Mouse (Mus musculus) stomach, embryonic 16.5 days (tissue): ENCODE results near the gene Atxn3. TPM values are rescaled to one million over a fixed set of nuclear protein-coding genes. Genes with fewer than 3 reads are reported as not detected.

ENCODE experiments used
- ATAC-seq: fragments of 200-750 bp; cut with Nextera tagmentation; 2 replicates; pipeline ENCODE4 v1.8.0; 2017; ENCODE audit warnings: moderate number of reproducible peaks, moderate TSS enrichment; ENCODE audit not compliant: insufficient read depth, low FRiP score
- H3K27ac ChIP-seq: fragments of 300-500 bp; sonication (generic); 2 replicates; pipeline ENCODE4 v1.5.1; 2014; ENCODE audit warnings: low read length
- H3K27me3 ChIP-seq: fragments of 300-500 bp; sonication (generic); 2 replicates; pipeline ENCODE4 v1.6.1; 2014; ENCODE audit warnings: low read length, control low read depth, mixed read lengths; ENCODE audit not compliant: control insufficient read depth, insufficient read depth
- H3K36me3 ChIP-seq: fragments of 300-500 bp; sonication (generic); 2 replicates; pipeline ENCODE4 v1.6.1; 2014; ENCODE audit warnings: low read length; ENCODE audit not compliant: control insufficient read depth, insufficient read depth
- H3K4me1 ChIP-seq: fragments of 300-500 bp; sonication (generic); 2 replicates; pipeline ENCODE4 v1.6.1; 2014; ENCODE audit warnings: low read length, control low read depth, mixed read lengths; ENCODE audit not compliant: control insufficient read depth, insufficient read depth
- H3K4me2 ChIP-seq: fragments of 300-500 bp; sonication (generic); 2 replicates; pipeline ENCODE4 v1.6.1; 2014; ENCODE audit warnings: low read depth, low read length, mixed read lengths
- H3K4me3 ChIP-seq: fragments of 300-500 bp; sonication (generic); replicated peaks from 2 replicates; pipeline ENCODE4 v1.5.1; 2014; ENCODE audit warnings: mild to moderate bottlenecking, low read length
- H3K9ac ChIP-seq: fragments of 300-500 bp; sonication (generic); 2 replicates; pipeline ENCODE4 v1.6.1; 2014; ENCODE audit warnings: low read length
- H3K9me3 ChIP-seq: fragments of 300-500 bp; sonication (generic); replicated peaks from 2 replicates; pipeline ENCODE4 v1.6.1; 2016; ENCODE audit warnings: low read length, control low read depth; ENCODE audit not compliant: control insufficient read depth
- WGBS: fragments of 180-500 bp; shearing (Covaris S2); extraction: QIAGEN DNeasy Blood & Tissue Kit; methylation state at CpG from one replicate; pipeline ENCODE4 v1.1.7; 2014; 5-methylcytosine and 5-hydroxymethylcytosine counted together
- polyA plus RNA-seq: library from polyadenylated mRNA; unstranded; fragments of >200 nt; fragmentation: Nextera tagmentation; extraction: Ambion mirVana; gene quantifications from 2 replicates; pipeline ENCODE4 v1.2.1, GENCODE M21; 2015

The Atxn3 gene
- polyA plus RNA-seq, 1 experiment from 2014 or later: 14.9 TPM

DNA sequence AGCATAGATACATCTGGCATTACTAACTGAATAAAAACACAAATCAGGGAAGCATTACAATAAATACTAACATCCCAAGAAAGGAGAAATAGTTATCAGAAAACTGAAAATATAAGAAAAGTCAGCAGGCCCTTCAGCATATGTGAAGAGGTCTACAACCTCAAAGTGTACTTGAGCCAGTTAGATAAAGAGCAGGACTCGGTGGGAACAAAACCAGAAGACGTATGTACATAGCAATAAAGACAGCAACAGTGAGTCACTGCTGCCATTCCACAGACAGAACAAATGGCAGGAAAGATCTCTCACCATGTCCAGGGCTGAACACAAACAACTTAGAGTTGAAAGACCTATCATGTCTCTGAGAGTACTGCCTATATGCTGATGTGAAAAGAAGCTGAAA lies 69.7 kb downstream of the Atxn3 start:
- Histone ChIP-seq H3K36me3 (peaks cover 13% of the 10 kb centered on the region; the same call in 1 of the 2 replicates), H3K4me3 (no peak overlapping the region), H3K27me3 (no peaks in the 10 kb centered on the region), H3K4me1 (no peaks in the 10 kb centered on the region), H3K9me3 (no peaks in the 10 kb centered on the region), H3K27ac (no peak overlapping the region), H3K9ac (no peak overlapping the region), H3K4me2 (no peak overlapping the region)
- no peak for ATAC-seq
- 77% methylated on average over 2 of the region's 2 CpGs for WGBS

GRCm38 (mm10) chr12:101884926-101885325 lies 73.1 kb downstream of the Atxn3 start:
- ATAC-seq: no peak
- Histone ChIP-seq H3K27ac (no peak overlapping the region), H3K27me3 (no peaks in the 10 kb centered on the region), H3K4me1 (no peaks in the 10 kb centered on the region), H3K9me3 (no peaks in the 10 kb centered on the region), H3K4me2 (no peak overlapping the region), H3K4me3 (no peak overlapping the region), H3K36me3 (peaks cover 9% of the 10 kb centered on the region; the same call in 1 of the 2 replicates), H3K9ac (no peak overlapping the region)
- 91% methylated on average over 7 of the region's 7 CpGs for WGBS

DNA sequence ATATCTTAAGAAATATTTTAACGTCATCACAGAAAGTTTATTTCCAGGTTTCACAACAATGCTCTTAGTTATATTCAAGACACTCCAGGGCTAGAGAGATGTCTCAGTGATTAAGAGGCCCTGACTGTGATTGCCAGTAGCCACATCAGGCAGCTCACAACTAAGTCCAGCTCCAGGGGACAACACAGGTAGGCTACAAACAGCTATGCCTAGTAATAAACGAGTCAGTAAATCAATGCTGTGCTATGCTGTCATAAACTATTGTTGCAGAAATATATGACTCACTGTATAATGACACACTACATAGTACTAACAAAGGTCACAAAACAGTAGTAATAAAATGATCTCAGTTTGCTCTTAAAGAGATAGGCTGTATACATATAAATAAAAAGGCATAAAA lies 81.7 kb downstream of the Atxn3 start:
- Histone ChIP-seq H3K36me3 (peaks cover 11% of the 10 kb centered on the region; the same call in 1 of the 2 replicates), H3K4me1 (no peaks in the 10 kb centered on the region), H3K9me3 (no peaks in the 10 kb centered on the region), H3K27ac (no peak overlapping the region), H3K4me3 (no peak overlapping the region), H3K27me3 (no peaks in the 10 kb centered on the region), H3K4me2 (no peak overlapping the region), H3K9ac (no peak overlapping the region)
- WGBS: 81% methylated on average over 2 of the region's 2 CpGs
- ATAC-seq: no peak

DNA sequence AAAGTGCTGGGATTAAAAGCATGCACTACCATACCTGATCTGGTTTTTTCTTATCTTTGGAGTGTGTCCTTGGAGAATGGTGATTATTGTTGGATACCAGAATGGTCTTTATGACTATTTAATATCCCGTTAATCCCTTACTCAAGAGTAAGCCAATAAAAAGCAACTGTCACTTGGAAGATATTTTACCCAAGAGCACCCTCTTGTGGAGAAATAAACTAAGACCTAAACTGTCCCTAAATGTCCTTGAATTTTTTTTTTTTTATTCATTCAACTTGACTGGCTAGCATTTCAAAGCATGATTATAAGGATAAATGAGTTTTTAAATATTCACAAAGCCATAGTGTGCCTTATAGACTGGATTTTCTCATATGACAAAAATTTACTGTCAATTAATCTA lies 82.9 kb downstream of the Atxn3 start:
- H3K4me2 ChIP-seq: no peak overlapping the region
- H3K27me3 ChIP-seq: no peaks in the 10 kb centered on the region
- H3K9me3 ChIP-seq: no peaks in the 10 kb centered on the region
- H3K4me1 ChIP-seq: no peaks in the 10 kb centered on the region
- WGBS: 75% methylated on average over 1 of the region's 1 CpGs
- ATAC-seq: no peak
- no peak overlapping the region for H3K27ac ChIP-seq
- no peak overlapping the region for H3K9ac ChIP-seq
- peaks cover 11% of the 10 kb centered on the region; the same call in 1 of the 2 replicates for H3K36me3 ChIP-seq
- no peak overlapping the region for H3K4me3 ChIP-seq

Other genes starting within 250 kb of the Atxn3 start
- 4.5 and 5.1 TPM in 2 replicates for gene Tc2n, start 239.7 kb downstream of the Atxn3 start, polyA plus RNA-seq
- 66.9 and 78.3 TPM in 2 replicates for gene Fbln5, start 139.2 kb downstream of the Atxn3 start, polyA plus RNA-seq
- gene Trip11, start 45.0 kb downstream of the Atxn3 start, polyA plus RNA-seq: 22.2 and 27.3 TPM in 2 replicates
- gene Cpsf2, start 17.7 kb upstream of the Atxn3 start, polyA plus RNA-seq: 23.7 and 23.9 TPM in 2 replicates
- 0.18 and 0.79 TPM in 2 replicates for gene Slc24a4, start 170.5 kb upstream of the Atxn3 start, polyA plus RNA-seq